Mouse (Mus musculus): ENCODE results near the gene Bach2. TPM values are rescaled to one million over a fixed set of nuclear protein-coding genes. Genes with fewer than 3 reads are reported as not detected.

Gene Bach2
- 36.4 and 57.6 TPM in 2 replicates for polyA plus RNA-seq (2011; ENCODE audit: insufficient read depth, insufficient read length, low replicate concordance, missing spikeins)

DNA sequence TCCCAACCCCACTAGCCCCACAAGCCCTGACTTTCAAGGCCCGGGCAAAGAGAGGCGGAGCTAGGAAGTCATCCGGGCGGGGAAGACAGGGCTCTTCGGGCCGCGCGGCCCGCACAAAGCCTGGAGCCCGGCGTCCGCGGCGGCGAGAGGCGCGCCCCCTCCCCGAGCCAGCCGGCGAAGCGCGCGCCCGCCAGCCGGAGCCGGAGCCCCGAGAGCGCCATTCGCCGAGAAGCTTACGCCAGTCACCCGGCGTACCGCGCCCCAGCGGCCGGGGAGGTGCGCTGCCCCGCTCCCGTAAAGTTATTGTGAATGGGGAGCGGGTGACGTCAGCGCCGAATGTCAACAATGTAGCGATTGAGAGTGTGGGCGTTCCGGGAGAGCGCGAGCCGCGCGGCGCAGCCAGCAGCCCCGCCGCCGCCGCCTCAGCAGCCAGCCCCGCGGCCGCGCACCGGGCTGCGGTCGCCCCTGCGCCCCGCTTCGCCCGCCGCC lies at the start of gene Bach2:
TSS of gene Bach2 (plus strand) at position 439 of the 489 bp plus-strand sequence.
- Histone ChIP-seq H3K27ac (ENCODE audit: control insufficient read depth, insufficient read depth, low read depth, low read length, poor library complexity) (peak within 1 kb of the TSS; percentile 97), H3K4me1 (ENCODE audit: control insufficient read depth, insufficient read depth, low read length) (no peaks in the 10 kb centered on the region; the same call in none of the 2 replicates), H3K4me3 (replicated peaks; ENCODE audit: control insufficient read depth, low read depth, low read length) (peak within 1 kb of the TSS; percentile 64)
- under 1% methylated on average over 65 of the region's 69 CpGs for WGBS
- peak; percentile 7; the same call in 1 of the 2 replicates for TF ChIP-seq CTCF (IDR thresholded peaks at IDR 0.05; ENCODE audit: control insufficient read depth, insufficient read depth, low read length)
- no peak for TF ChIP-seq POLR2A (IDR thresholded peaks at IDR 0.05; ENCODE audit: borderline replicate concordance, control insufficient read depth, low read depth, low read length)

DNA sequence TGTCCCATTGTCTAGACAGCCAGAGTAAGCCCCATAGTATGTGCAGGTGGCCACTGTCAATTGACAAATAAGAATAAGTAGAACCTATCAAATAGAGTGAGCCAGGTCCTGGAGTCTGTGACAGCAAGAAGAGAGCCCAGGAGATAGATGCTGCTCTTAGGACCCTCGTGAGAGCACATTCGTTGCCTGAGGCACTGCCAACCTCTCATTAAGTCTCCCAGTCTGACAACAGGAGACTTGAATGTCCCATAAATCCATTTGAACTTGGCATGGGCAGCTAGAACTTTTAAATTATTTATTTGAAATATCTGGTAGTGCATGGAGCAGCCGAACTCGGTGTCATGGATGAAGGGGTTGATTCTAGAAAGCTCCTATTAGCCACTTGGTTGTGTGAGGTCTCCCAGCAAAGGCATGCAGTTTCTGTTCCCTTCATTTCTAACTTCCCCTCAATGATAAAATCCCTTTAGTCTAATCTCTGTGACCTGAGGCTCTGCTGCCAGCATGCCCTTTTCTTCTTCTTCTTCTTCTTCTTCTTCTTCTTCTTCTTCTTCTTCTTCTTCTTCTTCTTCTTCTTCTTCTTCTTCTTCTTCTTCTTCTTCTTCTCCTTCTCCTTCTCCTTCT lies 49.1 kb upstream of the Bach2 start:
- TF ChIP-seq POLR2A (IDR thresholded peaks at IDR 0.05; ENCODE audit: borderline replicate concordance, control insufficient read depth, low read depth, low read length): no peak
- TF ChIP-seq CTCF (IDR thresholded peaks at IDR 0.05; ENCODE audit: control insufficient read depth, insufficient read depth, low read length): no peak
- Histone ChIP-seq H3K27ac (ENCODE audit: control insufficient read depth, insufficient read depth, low read depth, low read length, poor library complexity) (no peak overlapping the region), H3K4me3 (replicated peaks; ENCODE audit: control insufficient read depth, low read depth, low read length) (no peak overlapping the region), H3K4me1 (ENCODE audit: control insufficient read depth, insufficient read depth, low read length) (no peaks in the 10 kb centered on the region; the same call in 1 of the 2 replicates)
- 74% methylated on average over 4 of the region's 4 CpGs for WGBS

DNA sequence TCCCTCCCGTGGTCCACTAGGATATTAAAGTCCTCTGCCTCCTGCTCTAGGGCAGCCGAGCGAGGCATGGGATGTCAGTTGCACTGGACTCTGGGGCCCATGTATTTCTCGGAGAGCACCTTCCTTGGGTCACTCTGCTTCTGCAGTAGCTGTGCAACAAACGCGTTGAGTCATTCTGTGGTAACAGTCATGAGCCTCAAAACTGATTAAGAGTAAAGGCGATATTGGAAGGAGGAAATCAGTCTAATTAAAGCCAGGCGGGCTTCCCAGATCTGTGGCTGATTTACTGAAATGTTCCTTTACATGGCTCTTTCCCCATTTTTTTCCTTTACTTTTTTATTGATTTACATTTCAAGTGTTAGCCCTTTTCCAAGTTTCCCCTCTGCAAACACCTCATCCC lies 48.1 kb upstream of the Bach2 start:
- Histone ChIP-seq H3K4me3 (replicated peaks; ENCODE audit: control insufficient read depth, low read depth, low read length) (no peak overlapping the region), H3K27ac (ENCODE audit: control insufficient read depth, insufficient read depth, low read depth, low read length, poor library complexity) (no peak overlapping the region), H3K4me1 (ENCODE audit: control insufficient read depth, insufficient read depth, low read length) (no peaks in the 10 kb centered on the region; the same call in 1 of the 2 replicates)
- no peak for TF ChIP-seq POLR2A (IDR thresholded peaks at IDR 0.05; ENCODE audit: borderline replicate concordance, control insufficient read depth, low read depth, low read length)
- no peak for TF ChIP-seq CTCF (IDR thresholded peaks at IDR 0.05; ENCODE audit: control insufficient read depth, insufficient read depth, low read length)
- 26% methylated on average over 8 of the region's 8 CpGs for WGBS

DNA sequence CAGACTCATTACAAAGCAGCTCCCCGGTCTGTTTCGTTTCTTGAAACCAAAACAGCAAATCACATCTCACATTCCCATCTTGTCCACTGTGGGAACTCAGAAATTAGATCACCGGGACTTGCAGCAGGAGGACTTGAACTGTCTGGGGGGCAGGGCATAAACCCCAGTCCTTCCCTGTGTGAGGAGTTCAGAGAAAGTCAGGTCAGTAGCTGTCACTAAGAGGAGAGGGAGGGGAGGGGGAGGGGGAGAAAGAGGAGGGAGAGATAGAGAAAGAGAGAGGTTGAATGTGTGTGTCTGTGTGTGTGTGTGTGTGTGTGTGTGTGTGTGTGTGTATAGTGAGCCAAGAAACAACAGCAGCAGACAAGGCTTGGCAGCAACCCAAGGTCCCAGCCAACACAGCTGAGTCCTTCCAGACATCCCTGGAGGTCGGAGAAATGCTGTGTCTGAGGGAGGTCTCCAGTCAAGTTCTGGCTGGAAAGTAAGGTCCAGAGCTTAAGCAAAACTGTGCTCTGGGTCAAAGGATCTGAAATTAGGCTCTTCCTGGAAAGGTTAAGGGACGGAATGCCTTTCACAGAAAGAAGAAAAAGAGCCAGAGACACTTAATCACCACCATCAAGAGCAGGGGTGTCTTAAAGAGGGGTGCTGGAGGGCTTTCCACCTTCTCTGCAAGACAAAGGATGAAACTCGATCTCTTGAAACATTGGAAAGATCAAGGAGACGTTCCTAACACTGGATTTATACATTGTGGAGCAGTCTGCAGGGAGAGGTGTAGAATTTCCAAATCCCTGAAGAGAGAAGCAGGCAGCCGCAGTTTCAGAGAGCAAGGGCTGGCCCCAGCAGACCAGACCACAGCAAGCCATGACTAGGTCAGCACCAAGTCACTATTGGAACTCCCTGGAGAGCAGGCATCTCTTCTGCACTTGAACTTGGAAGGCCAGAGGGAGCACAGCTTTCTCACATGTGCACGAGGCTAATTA lies 42.4 kb upstream of the Bach2 start:
- WGBS: 71% methylated on average over 9 of the region's 9 CpGs
- TF ChIP-seq CTCF (IDR thresholded peaks at IDR 0.05; ENCODE audit: control insufficient read depth, insufficient read depth, low read length): no peak
- no peak for TF ChIP-seq POLR2A (IDR thresholded peaks at IDR 0.05; ENCODE audit: borderline replicate concordance, control insufficient read depth, low read depth, low read length)
- no peaks in the 10 kb centered on the region for H3K4me1 ChIP-seq (ENCODE audit: control insufficient read depth, insufficient read depth, low read length)
- no peak overlapping the region for H3K4me3 ChIP-seq (replicated peaks; ENCODE audit: control insufficient read depth, low read depth, low read length)
- no peak overlapping the region for H3K27ac ChIP-seq (ENCODE audit: control insufficient read depth, insufficient read depth, low read depth, low read length, poor library complexity)

DNA sequence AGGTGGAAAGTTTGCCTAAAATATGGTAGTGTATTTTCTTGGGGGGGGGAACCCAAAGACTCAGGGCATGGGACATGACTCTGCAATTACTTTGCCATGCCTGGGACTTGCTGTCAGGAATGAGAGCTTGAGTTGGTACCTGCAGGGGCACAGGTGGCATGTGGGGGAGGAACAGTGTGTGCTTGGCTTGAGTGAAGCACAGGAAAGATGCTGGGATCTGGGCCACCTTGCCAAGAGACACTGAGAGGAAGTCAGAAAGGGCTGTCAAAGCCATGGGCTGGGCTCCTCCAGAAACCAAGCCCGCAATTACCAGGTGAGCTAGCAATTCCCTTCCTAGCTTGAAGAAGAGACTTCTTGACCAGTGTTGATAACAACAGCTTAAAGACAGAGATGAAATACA lies 40.6 kb upstream of the Bach2 start:
- Histone ChIP-seq H3K4me3 (replicated peaks; ENCODE audit: control insufficient read depth, low read depth, low read length) (no peak overlapping the region), H3K27ac (ENCODE audit: control insufficient read depth, insufficient read depth, low read depth, low read length, poor library complexity) (no peak overlapping the region), H3K4me1 (ENCODE audit: control insufficient read depth, insufficient read depth, low read length) (no peaks in the 10 kb centered on the region)
- WGBS: 82% methylated on average over 1 of the region's 1 CpGs
- TF ChIP-seq CTCF (IDR thresholded peaks at IDR 0.05; ENCODE audit: control insufficient read depth, insufficient read depth, low read length) (no peak), POLR2A (IDR thresholded peaks at IDR 0.05; ENCODE audit: borderline replicate concordance, control insufficient read depth, low read depth, low read length) (no peak)

DNA sequence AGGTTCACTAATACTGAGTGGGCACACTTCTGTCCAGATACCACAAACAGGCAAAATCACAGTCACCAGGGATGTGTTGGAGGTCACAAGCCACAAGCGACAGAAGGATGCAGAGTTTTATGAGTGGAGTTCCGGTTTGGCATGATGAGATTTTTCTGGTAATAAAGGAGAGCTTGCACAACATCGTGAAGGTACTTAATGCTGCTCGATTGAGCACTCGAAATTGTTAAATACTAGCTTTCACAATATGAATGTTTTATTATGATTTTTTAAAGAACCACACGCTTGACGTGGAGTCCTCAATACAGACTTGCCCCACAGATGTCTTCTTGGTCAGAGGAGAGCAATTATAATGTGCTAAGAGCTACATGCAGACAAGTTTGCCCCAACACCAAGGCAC lies 40.0 kb upstream of the Bach2 start:
- 80% methylated on average over 7 of the region's 7 CpGs for WGBS
- no peak overlapping the region for H3K27ac ChIP-seq (ENCODE audit: control insufficient read depth, insufficient read depth, low read depth, low read length, poor library complexity)

DNA sequence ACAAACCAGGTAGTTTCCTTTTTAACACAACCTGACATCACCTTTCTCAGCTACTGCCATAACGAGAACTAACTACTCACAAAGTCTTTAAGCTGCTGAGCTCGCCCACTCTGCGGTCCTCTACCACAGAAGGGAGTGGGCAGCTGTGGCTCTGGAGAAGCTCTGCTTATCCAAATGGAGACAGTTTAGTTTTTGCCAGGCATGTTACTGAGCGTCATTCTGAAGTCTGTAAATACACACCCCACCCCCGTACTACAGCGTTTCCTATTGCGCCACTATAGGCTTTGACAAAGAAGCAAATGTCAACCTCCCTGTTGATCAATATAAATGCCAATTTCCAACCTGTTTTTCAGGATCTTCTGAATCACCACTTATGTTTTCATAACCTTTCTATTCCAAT lies 39.4 kb upstream of the Bach2 start:
- Histone ChIP-seq H3K4me1 (ENCODE audit: control insufficient read depth, insufficient read depth, low read length) (no peaks in the 10 kb centered on the region), H3K27ac (ENCODE audit: control insufficient read depth, insufficient read depth, low read depth, low read length, poor library complexity) (no peak overlapping the region), H3K4me3 (replicated peaks; ENCODE audit: control insufficient read depth, low read depth, low read length) (no peak overlapping the region)
- TF ChIP-seq CTCF (IDR thresholded peaks at IDR 0.05; ENCODE audit: control insufficient read depth, insufficient read depth, low read length) (no peak), POLR2A (IDR thresholded peaks at IDR 0.05; ENCODE audit: borderline replicate concordance, control insufficient read depth, low read depth, low read length) (no peak)
- 73% methylated on average over 7 of the region's 7 CpGs for WGBS

More for the DNA sequence above, 40.0 kb upstream of the Bach2 start:
- H3K4me1 ChIP-seq (ENCODE audit: control insufficient read depth, insufficient read depth, low read length): no peaks in the 10 kb centered on the region
- TF ChIP-seq POLR2A (IDR thresholded peaks at IDR 0.05; ENCODE audit: borderline replicate concordance, control insufficient read depth, low read depth, low read length): no peak
- no peak for TF ChIP-seq CTCF (IDR thresholded peaks at IDR 0.05; ENCODE audit: control insufficient read depth, insufficient read depth, low read length)
- no peak overlapping the region for H3K4me3 ChIP-seq (replicated peaks; ENCODE audit: control insufficient read depth, low read depth, low read length)

DNA sequence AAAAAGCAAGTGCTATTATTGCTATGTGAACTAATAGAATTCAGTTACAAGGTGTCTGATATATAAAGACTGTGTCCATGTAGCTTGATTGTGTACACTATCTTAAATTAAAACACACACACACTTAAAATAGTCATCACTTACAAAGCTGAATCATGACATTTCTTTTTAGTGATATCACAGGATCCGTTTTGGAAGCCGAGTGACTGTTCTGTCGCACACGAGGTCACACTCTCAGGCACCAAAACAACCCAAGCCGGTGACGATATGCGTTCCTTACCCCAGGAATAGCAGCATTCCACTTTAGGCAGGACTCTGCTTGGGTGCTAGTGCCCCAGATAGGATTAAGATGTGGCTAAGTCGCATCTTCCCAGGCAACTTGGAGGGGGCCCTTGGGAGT lies 37.5 kb upstream of the Bach2 start:
- 94% methylated on average over 8 of the region's 8 CpGs for WGBS
- Histone ChIP-seq H3K4me1 (ENCODE audit: control insufficient read depth, insufficient read depth, low read length) (no peaks in the 10 kb centered on the region; the same call in 1 of the 2 replicates), H3K4me3 (replicated peaks; ENCODE audit: control insufficient read depth, low read depth, low read length) (no peak overlapping the region), H3K27ac (ENCODE audit: control insufficient read depth, insufficient read depth, low read depth, low read length, poor library complexity) (no peak overlapping the region)
- TF ChIP-seq POLR2A (IDR thresholded peaks at IDR 0.05; ENCODE audit: borderline replicate concordance, control insufficient read depth, low read depth, low read length): no peak
- TF ChIP-seq CTCF (IDR thresholded peaks at IDR 0.05; ENCODE audit: control insufficient read depth, insufficient read depth, low read length): no peak
